Mouse (Mus musculus) G1E (cell line): ENCODE measurements around the gene Zfp553.

Experiments used
- CTCF ChIP-seq: IDR thresholded peaks from 2 replicates; pipeline ENCODE4 v1.5.1; 2012; ENCODE audit warnings: low read depth, low read length, inconsistent platforms, mixed read lengths
- POLR2AphosphoS5 ChIP-seq: IDR thresholded peaks from 2 replicates; pipeline ENCODE4 v1.6.1; 2012; ENCODE audit warnings: low read depth, low read length, inconsistent platforms; ENCODE audit not compliant: insufficient replicate concordance

GRCm38 (mm10) chr7:127262218-127262961, 29.5 kb downstream of the Zfp553 start:
- TF ChIP-seq CTCF (no peak), POLR2AphosphoS5 (no peak)
